Mouse (Mus musculus) kidney, embryonic 16.5 days (tissue): ENCODE results near the gene Treh. TPM values are rescaled to one million over a fixed set of nuclear protein-coding genes. Genes with fewer than 3 reads are reported as not detected.

Source experiments
- ATAC-seq: fragments of 200-750 bp; cut with Nextera tagmentation; 2 replicates; pipeline ENCODE4 v1.8.0; 2017; ENCODE audit warnings: moderate TSS enrichment; ENCODE audit not compliant: low FRiP score, low TSS enrichment
- H3K27ac ChIP-seq: fragments of 300-500 bp; sonication (generic); 2 replicates; pipeline ENCODE4 v1.5.1; 2014; ENCODE audit warnings: low read length
- H3K27me3 ChIP-seq: fragments of 300-500 bp; sonication (generic); 2 replicates; pipeline ENCODE4 v1.6.1; 2014; ENCODE audit warnings: low read length, control low read depth, mixed read lengths; ENCODE audit not compliant: insufficient read depth
- H3K36me3 ChIP-seq: fragments of 300-500 bp; sonication (generic); 2 replicates; pipeline ENCODE4 v1.6.1; 2014; ENCODE audit warnings: low read length, control low read depth, mixed read lengths; ENCODE audit not compliant: insufficient read depth
- H3K4me1 ChIP-seq: fragments of 300-500 bp; sonication (generic); 2 replicates; pipeline ENCODE4 v1.6.1; 2014; ENCODE audit warnings: low read length, control low read depth, mixed read lengths; ENCODE audit not compliant: insufficient read depth
- H3K4me2 ChIP-seq: fragments of 300-500 bp; sonication (generic); replicated peaks from 2 replicates; pipeline ENCODE4 v1.6.1; 2014; ENCODE audit warnings: low read depth, low read length
- H3K4me3 ChIP-seq: fragments of 300-500 bp; sonication (generic); 2 replicates; pipeline ENCODE4 v1.5.1; 2014; ENCODE audit warnings: mild to moderate bottlenecking, low read length
- H3K9ac ChIP-seq: fragments of 300-500 bp; sonication (generic); replicated peaks from 2 replicates; pipeline ENCODE4 v1.6.1; 2014; ENCODE audit warnings: low read length
- H3K9me3 ChIP-seq: fragments of 300-500 bp; sonication (generic); 2 replicates; pipeline ENCODE4 v1.6.1; 2016; ENCODE audit warnings: low read length, control low read depth
- WGBS: fragments of 180-500 bp; shearing (Covaris S2); extraction: QIAGEN DNeasy Blood & Tissue Kit; methylation state at CpG from one replicate; pipeline ENCODE4 v1.1.7; 2014; 5-methylcytosine and 5-hydroxymethylcytosine counted together
- polyA plus RNA-seq: library from polyadenylated mRNA; unstranded; fragments of >200 nt; fragmentation: Nextera tagmentation; extraction: Ambion mirVana; gene quantifications from 2 replicates; pipeline ENCODE4 v1.2.1, GENCODE M21; 2015

Treh gene
- polyA plus RNA-seq, 1 experiment from 2014 or later = 0.17 TPM

DNA sequence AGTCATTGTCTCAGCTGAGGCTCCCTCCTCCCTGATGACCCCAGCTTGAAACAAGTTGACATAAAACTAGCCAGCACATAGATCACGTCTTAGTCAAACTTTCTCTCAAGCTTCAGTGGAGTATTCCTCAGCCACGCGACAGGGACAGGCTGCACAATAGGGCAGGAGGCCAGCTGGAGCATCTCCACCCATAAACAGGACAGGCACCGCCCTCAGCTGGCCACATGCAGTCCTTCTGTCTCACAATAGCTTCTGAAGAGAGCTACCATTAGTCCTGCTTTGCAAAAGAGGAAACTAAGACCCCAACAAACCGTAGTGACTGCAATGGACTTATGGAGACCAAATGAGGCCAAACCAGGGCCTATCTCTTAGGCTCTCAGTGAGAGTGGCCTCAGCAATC lies 27.6 kb upstream of the Treh start:
- Histone ChIP-seq H3K36me3 (peaks cover 11% of the 10 kb centered on the region; the same call in 1 of the 2 replicates), H3K27ac (no peak overlapping the region), H3K27me3 (no peaks in the 10 kb centered on the region), H3K9ac (no peak overlapping the region), H3K4me2 (no peak overlapping the region), H3K9me3 (no peaks in the 10 kb centered on the region), H3K4me1 (0 out of 2 replicates have a peak, but pooled peaks cover 2% of the 10 kb centered on the region), H3K4me3 (no peak overlapping the region)
- 51% methylated on average over 5 of the region's 5 CpGs for WGBS
- ATAC-seq = no peak

DNA sequence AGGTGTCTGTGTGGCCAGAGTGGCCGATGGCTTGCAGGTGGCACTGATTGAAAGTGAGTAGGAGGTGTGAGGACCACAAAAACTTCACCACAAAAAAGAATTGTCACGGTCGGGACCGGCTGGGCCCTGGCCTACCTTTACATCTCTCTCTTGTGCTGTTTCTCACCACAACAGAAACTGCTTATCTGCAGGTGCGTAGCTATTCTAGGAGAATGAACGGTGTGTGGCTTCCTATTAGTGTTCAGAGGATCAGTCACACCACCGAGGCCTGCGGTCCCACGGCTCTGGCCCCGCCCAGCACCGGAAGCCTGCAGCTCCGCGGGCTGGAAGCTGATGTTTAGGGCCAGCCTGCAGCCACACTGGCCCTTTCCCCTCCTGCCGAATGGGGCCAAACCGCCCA lies 27.1 kb upstream of the Treh start:
- Histone ChIP-seq H3K27me3 (no peaks in the 10 kb centered on the region), H3K36me3 (peaks cover 7% of the 10 kb centered on the region; the same call in 1 of the 2 replicates), H3K9ac (no peak overlapping the region), H3K27ac (no peak overlapping the region), H3K4me3 (no peak overlapping the region), H3K4me1 (0 out of 2 replicates have a peak, but pooled peaks cover 2% of the 10 kb centered on the region), H3K9me3 (no peaks in the 10 kb centered on the region), H3K4me2 (no peak overlapping the region)
- 64% methylated on average over 15 of the region's 15 CpGs for WGBS
- no peak for ATAC-seq

DNA sequence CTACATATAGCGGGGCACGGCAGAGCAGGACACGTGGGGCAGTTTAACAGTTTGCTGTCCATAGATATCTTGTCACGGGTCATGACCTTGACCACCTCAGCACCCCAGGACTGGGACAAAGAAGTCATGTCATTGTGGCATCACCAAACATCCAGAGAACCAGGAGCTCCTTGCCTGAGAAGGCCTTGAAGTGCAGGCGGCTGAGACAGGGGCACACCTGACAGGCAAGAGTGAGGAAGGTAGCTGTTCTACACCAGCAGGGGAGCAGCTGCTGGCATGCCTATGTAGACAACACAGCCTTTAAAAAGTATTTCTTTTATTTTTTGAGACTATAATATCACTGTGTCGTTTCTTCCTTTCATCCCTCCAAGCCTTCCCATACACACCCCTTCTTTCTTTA lies 26.7 kb upstream of the Treh start:
- no peak overlapping the region for H3K4me2 ChIP-seq
- H3K36me3 ChIP-seq = peaks cover 6% of the 10 kb centered on the region; the same call in 1 of the 2 replicates
- no peak for ATAC-seq
- H3K9ac ChIP-seq = no peak overlapping the region
- WGBS = 88% methylated on average over 6 of the region's 6 CpGs
- no peaks in the 10 kb centered on the region for H3K9me3 ChIP-seq
- no peak overlapping the region for H3K4me3 ChIP-seq
- no peaks in the 10 kb centered on the region for H3K27me3 ChIP-seq
- H3K27ac ChIP-seq = no peak overlapping the region
- 0 out of 2 replicates have a peak, but pooled peaks cover 2% of the 10 kb centered on the region for H3K4me1 ChIP-seq

DNA sequence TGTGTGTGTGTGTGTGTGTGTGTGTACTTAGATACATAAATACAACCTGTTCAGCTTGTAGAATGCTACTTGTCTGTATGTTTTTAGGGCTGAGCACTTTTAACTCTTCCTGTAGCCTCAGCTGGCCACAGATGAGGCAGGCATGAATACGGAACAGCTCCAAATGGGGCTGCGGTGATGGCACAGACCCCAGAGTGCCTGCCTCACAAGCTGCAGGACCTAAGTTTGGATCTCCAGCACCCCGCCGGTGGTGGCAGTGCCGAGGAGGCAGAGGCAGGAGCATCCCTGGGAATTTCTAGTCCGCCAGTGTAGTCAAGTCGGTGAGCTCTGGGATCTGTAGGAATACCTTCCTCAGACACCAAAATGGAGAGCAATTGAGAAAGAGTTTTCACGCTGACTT lies 26.0 kb upstream of the Treh start:
- ATAC-seq = no peak
- no peak overlapping the region for H3K4me2 ChIP-seq
- H3K27ac ChIP-seq = no peak overlapping the region
- 0 out of 2 replicates have a peak, but pooled peaks cover 2% of the 10 kb centered on the region for H3K4me1 ChIP-seq
- H3K4me3 ChIP-seq = no peak overlapping the region
- H3K36me3 ChIP-seq = 0 out of 2 replicates have a peak, but pooled peaks cover 2% of the 10 kb centered on the region
- no peaks in the 10 kb centered on the region for H3K9me3 ChIP-seq
- 91% methylated on average over 8 of the region's 8 CpGs for WGBS
- H3K27me3 ChIP-seq = no peaks in the 10 kb centered on the region
- H3K9ac ChIP-seq = no peak overlapping the region

DNA sequence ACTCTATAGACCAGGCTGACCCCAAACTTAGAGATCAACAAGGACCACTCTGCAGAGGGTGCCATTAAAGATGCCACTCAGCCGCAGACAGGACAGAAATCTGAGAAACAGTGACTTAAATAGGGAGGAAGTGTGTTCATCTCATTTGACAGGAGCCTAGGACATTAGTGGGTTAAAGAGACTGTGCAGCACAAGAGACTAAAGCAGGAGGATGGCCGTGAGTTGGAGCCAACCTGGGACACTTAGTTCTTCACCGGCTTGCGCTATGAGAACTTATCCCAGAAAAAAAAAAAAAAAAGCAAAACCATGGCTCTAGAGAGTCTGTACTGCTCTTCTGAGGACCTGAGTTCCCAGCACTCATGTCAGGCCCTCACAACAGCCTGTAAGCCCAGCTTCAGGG lies 25.4 kb upstream of the Treh start:
- Histone ChIP-seq H3K27ac (no peak overlapping the region), H3K36me3 (no peaks in the 10 kb centered on the region), H3K27me3 (no peaks in the 10 kb centered on the region), H3K9me3 (no peaks in the 10 kb centered on the region), H3K4me3 (no peak overlapping the region), H3K4me2 (no peak overlapping the region), H3K9ac (no peak overlapping the region), H3K4me1 (0 out of 2 replicates have a peak, but pooled peaks cover 2% of the 10 kb centered on the region)
- WGBS = 71% methylated on average over 4 of the region's 4 CpGs
- no peak for ATAC-seq

DNA sequence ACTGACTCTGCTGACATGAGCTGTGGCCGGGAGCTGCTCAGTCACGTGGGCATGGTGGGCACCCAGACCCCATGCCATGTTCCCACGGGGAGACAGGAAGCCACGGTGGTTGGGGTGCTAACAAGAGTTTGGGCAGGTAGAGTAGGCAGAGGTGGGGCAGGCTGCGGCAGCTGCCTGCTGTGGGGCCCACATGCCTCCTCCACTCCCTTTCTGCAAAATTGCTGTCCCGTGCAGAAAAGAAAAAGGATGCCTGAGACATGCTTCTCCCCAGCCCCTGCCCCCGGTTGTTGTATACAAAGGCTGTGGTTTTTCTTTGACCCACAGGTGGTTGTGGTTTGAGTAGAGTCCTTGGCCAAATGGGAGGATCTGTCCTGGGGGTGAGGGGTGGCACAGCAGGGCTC lies 24.2 kb upstream of the Treh start:
- 69% methylated on average over 7 of the region's 7 CpGs for whole genome bisulfite sequencing
- H3K4me3 ChIP-seq = no peak overlapping the region
- H3K9ac ChIP-seq = no peak overlapping the region
- ATAC-seq = no peak
- 0 out of 2 replicates have a peak, but pooled peaks cover 2% of the 10 kb centered on the region for H3K4me1 ChIP-seq
- no peak overlapping the region for H3K4me2 ChIP-seq
- H3K27ac ChIP-seq = no peak overlapping the region
- no peaks in the 10 kb centered on the region for H3K9me3 ChIP-seq
- no peaks in the 10 kb centered on the region for H3K36me3 ChIP-seq
- H3K27me3 ChIP-seq = no peaks in the 10 kb centered on the region

DNA sequence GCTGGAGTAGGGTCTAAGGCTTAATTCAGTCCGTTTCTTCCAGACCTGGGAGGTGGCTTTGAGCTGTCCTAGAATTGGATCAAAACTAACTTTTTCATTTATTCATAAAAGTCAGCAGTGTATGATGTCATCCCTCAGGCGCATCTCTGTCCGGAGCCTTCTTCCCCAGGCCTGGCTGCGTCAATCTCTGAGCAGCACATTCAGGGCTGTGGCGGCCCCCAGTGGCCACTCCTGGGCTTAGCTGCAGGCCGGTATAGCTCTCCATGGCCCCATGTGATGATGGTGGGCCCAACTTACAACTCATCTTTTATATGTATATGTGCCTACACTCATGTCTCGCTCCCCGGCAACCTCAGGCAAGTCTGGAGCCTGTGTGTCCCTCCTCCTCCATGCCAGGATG lies 21.0 kb upstream of the Treh start:
- H3K36me3 ChIP-seq = no peaks in the 10 kb centered on the region
- H3K4me2 ChIP-seq = no peak overlapping the region
- H3K9ac ChIP-seq = no peak overlapping the region
- H3K27me3 ChIP-seq = no peaks in the 10 kb centered on the region
- no peaks in the 10 kb centered on the region for H3K9me3 ChIP-seq
- 11% methylated on average over 8 of the region's 8 CpGs for WGBS
- no peak overlapping the region for H3K4me3 ChIP-seq
- no peak overlapping the region for H3K27ac ChIP-seq
- ATAC-seq = peak; percentile 76
- H3K4me1 ChIP-seq = peaks cover 5% of the 10 kb centered on the region; the same call in 1 of the 2 replicates

DNA sequence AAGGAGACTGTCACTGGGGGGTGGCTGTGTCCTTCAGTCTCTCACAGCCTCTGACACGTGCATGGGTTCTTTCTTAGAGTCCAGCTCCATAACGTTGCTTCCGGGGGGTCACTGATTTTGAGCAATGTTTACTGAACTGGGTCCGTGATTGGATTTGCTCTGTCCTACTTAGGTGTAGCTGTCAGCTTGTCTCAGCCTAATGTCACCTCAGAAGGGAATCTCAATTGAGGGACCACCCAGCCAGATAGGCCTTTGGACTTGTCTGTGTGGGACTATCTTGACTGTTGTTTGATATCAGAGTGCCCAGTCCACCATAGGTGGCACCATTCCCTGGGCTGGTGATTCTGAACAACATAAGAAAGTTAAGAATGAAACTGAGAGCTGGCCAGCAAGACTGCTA lies 19.1 kb upstream of the Treh start:
- H3K36me3 ChIP-seq = no peaks in the 10 kb centered on the region
- no peak overlapping the region for H3K27ac ChIP-seq
- no peak overlapping the region for H3K4me2 ChIP-seq
- no peaks in the 10 kb centered on the region for H3K27me3 ChIP-seq
- peaks cover 5% of the 10 kb centered on the region; the same call in 1 of the 2 replicates for H3K4me1 ChIP-seq
- ATAC-seq = no peak
- H3K9me3 ChIP-seq = no peaks in the 10 kb centered on the region
- no peak overlapping the region for H3K9ac ChIP-seq
- no peak overlapping the region for H3K4me3 ChIP-seq
- WGBS = 68% methylated on average over 4 of the region's 4 CpGs

DNA sequence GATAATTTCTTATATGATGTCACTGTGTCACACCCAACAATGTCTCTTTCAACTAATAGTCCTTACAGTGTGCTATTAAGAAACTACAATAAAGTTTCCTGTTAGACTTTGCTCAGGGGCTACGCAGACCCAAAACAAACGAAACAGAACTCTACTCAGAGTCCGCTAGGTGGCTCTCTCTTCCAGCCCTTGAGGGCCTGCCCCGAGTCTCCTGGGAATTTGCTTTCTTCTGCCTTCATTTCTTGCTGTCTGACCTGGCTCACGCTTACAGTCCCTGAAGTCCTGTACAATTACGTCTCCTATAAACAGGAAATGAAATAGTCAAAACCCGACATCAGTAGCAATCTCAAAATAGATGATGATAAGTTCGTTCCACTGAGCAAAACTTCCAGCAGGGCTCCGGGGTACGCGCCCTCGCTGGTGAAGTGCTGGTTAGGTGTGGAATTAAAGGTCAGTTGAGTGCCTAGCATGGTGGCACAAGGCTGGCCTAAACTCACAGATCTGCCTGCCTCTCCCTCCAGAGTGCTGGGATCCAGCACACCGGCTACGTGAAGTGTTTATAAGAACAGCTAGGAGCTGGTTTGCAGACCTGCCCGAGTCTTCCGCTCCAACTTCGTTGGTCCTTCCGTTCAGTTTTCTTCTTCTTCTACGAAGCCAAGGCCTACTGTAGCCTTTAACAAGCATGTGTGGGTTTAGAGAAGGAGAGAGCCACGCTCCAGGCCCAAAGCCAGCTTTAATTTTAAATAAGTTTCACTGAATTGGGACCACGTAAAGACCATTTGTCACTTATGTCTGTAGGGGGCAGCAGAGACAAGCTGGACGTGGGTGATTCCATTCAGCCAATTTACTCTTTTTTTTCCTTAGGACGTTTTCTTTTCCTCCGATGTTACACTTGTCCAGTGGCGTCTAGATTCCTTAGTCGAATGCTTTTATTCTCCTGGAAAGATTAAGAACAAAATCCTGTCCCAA lies 17.7 kb upstream of the Treh start:
- no peaks in the 10 kb centered on the region for H3K36me3 ChIP-seq
- H3K27me3 ChIP-seq = no peaks in the 10 kb centered on the region
- 25% methylated on average over 26 of the region's 26 CpGs for WGBS
- peak; percentile 79 for ATAC-seq
- H3K4me1 ChIP-seq = peaks cover 5% of the 10 kb centered on the region; the same call in 1 of the 2 replicates
- peak overlapping the region; percentile 9 for H3K4me3 ChIP-seq
- H3K9me3 ChIP-seq = no peaks in the 10 kb centered on the region
- H3K9ac ChIP-seq = peak overlapping the region; percentile 32
- peak overlapping the region; percentile 43 for H3K4me2 ChIP-seq
- no peak overlapping the region for H3K27ac ChIP-seq

DNA sequence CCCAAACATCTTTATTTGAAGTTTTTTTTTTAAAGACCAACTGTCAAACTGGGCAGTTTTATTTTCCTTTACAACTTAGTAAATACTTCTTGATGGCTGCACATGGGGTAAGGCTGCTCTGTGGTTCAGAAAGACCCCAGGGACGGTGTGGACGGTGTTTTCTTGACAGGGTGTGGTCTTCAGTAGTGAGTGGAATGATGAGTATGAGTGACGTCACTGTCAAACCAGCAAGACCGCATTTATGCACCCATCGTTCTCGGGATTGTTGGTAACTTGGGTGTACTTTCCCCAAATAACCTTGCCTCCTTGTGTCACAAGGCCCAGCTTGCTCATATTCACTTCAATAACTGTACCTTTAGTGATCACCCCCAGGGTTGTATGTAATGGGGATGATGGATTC lies 9.3 kb upstream of the Treh start:
- WGBS = 88% methylated on average over 6 of the region's 6 CpGs
- no peak for ATAC-seq

More for the DNA sequence above, 9.3 kb upstream of the Treh start:
- H3K4me2 ChIP-seq = no peak overlapping the region
- H3K9ac ChIP-seq = no peak overlapping the region
- no peak overlapping the region for H3K27ac ChIP-seq
- H3K27me3 ChIP-seq = no peaks in the 10 kb centered on the region
- no peaks in the 10 kb centered on the region for H3K36me3 ChIP-seq
- H3K9me3 ChIP-seq = no peaks in the 10 kb centered on the region
- no peaks in the 10 kb centered on the region for H3K4me1 ChIP-seq
- H3K4me3 ChIP-seq = no peak overlapping the region
